Mouse (Mus musculus): ENCODE data around the gene Rab22a. TPM values are rescaled to one million over a fixed set of nuclear protein-coding genes. Genes with fewer than 3 reads are reported as not detected.

The Rab22a gene
- total RNA-seq, 2 experiments from 2014 or later, result 25.2 to 27.2 TPM

DNA sequence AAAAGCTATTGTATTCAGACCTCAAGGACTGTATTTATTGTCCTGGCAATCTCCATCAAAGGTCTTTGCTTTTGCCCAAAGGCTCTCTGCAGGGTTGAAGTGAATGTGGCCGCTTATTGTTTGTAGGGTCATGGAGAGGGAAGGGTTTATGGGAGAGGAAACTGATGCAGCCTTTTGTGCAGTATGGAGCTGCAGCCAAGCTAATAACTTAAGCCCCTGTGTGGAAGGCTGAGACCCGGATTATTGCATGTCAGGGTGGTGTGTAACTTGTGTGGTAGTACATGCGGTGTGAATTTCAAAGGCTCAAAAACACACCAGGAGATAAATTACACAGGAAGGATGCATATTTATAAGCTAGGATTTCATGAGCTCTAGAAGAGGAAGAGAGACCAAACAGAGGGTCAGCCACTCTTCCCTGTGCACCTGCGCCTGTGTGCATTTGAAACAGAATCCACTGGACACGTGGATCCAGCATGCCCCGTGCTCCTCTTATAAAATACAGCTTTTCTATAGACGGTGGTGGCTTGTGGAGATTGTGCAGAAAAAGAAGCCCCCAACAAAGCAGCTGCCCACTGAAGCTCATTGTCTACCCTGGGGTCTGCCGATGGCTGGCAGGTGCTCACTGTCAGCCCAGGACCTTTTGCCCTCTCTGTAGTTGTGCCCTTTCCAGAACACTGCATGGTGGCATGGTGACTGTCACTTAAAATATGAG lies 96.0 kb downstream of the Rab22a start:
- DNase-seq (ENCODE audit: low spot score in 2 of 2), result no peak
- intact Hi-C loops (cut with DNase I), result no loop called here

Small RNAs within 50 kb of the gene (microRNA-seq; reads per million reads assigned to microRNA genes)
- 0 reads per million in 2 experiments for gene Mir6340

Other genes with a start within 250 kb of the Rab22a start
- gene 1700021F07Rik, start 137.2 kb upstream of the Rab22a start, total RNA-seq (2021), result not detected
- gene Ankrd60, start 81.4 kb upstream of the Rab22a start, total RNA-seq (2021), result not detected
- not detected for gene 1700010B08Rik, start 59.7 kb downstream of the Rab22a start, total RNA-seq (2021)
- gene Vapb, start 77.8 kb downstream of the Rab22a start, total RNA-seq (2021), result 100 to 1,000 TPM; 103 to 124 TPM

All from left cerebral cortex, postnatal 14 days (tissue).